Mouse (Mus musculus) C2C12 (cell line): ENCODE results near the gene Cpxm1. TPM values are rescaled to one million over a fixed set of nuclear protein-coding genes. Genes with fewer than 3 reads are reported as not detected.
"Not testable (repeated sequence)": the region's sequence is repeated elsewhere in the genome, so short reads cannot be mapped to it uniquely, and the experiment has no call there.

ENCODE experiments used
- H3K27me3 ChIP-seq: one replicate; pipeline ENCODE4 v1.6.1; 2011; ENCODE audit not compliant: control insufficient read depth, insufficient read depth, insufficient read length
- H3K36me3 ChIP-seq: one replicate; pipeline ENCODE4 v1.6.1; 2011; ENCODE audit not compliant: control insufficient read depth, insufficient read depth
- H3K4me3 ChIP-seq: one replicate; pipeline ENCODE4 v1.5.1; 2011; ENCODE audit warnings: mild to moderate bottlenecking, control low read depth; ENCODE audit not compliant: poor library complexity, insufficient read depth, severe bottlenecking
- H3K79me2 ChIP-seq: one replicate; pipeline ENCODE4 v1.6.1; 2011; ENCODE audit not compliant: control insufficient read depth, insufficient read depth
- H3K79me3 ChIP-seq: one replicate; pipeline ENCODE4 v1.6.1; 2011; ENCODE audit warnings: low read depth, control low read depth
- H3ac ChIP-seq: one replicate; pipeline ENCODE3; 2011; ENCODE audit warnings: low read depth; ENCODE audit not compliant: control insufficient read depth, insufficient read length
- CEBPB ChIP-seq: IDR thresholded peaks from one replicate; pipeline ENCODE4 v1.6.1; 2011; ENCODE audit warnings: low read depth, mild to moderate bottlenecking, control low read depth, moderate library complexity
- CTCF ChIP-seq: IDR thresholded peaks from one replicate; pipeline ENCODE4 v1.5.1; 2011; ENCODE audit not compliant: control insufficient read depth, insufficient read depth, insufficient read length
- FOSL1 ChIP-seq: IDR thresholded peaks from one replicate; pipeline ENCODE4 v1.8.0; 2011; ENCODE audit warnings: mild to moderate bottlenecking, low read length; ENCODE audit not compliant: poor library complexity, insufficient read depth, severe bottlenecking
- MAX ChIP-seq: IDR thresholded peaks from one replicate; pipeline ENCODE4 v1.6.1; 2011; ENCODE audit warnings: mild to moderate bottlenecking, control low read depth
- MYOD1 ChIP-seq: IDR thresholded peaks from one replicate; pipeline ENCODE4 v1.6.1; 2011; ENCODE audit warnings: low read depth; ENCODE audit not compliant: control insufficient read depth, insufficient read length
- MYOG ChIP-seq: IDR thresholded peaks from one replicate; pipeline ENCODE4 v1.6.1; 2011; ENCODE audit not compliant: control insufficient read depth, insufficient read length; ENCODE audit errors: extremely low read depth
- USF1 ChIP-seq: IDR thresholded peaks from one replicate; pipeline ENCODE4 v1.6.1; 2011; ENCODE audit warnings: low read depth, mild to moderate bottlenecking, control low read depth, moderate library complexity
- polyA plus RNA-seq: library from polyadenylated mRNA; unstranded; fragments of >200 nt; fragmentation: generic; extraction: Trizol; gene quantifications from one replicate; pipeline ENCODE4 v1.2.1, GENCODE M21; 2012; ENCODE audit warnings: missing spikeins

The Cpxm1 gene
- polyA plus RNA-seq, 1 experiment = 0.20 TPM

DNA sequence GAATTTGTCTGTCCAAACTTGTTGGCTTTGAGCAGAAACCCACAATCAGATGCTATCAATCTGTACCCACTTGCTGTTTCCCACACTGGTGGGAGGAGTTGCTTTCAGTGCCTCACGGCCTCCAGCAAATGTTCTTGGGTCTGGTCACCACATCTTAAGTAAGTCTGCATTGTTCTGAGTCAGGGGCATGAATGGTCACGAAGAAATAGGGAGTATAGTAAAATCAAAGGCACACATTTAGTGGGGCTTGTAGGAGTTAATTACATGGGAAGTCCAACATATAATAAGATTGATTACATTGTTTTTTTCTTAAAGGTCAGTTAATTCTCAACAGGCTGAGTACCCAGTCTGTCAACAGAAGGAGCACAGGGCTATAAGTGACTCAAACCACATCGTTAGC is 14.2 kb downstream of the Cpxm1 start:
- Histone ChIP-seq H3K27me3 (peaks cover 18% of the 10 kb centered on the region), H3K79me2 (no peaks in the 10 kb centered on the region), H3K79me3 (no peaks in the 10 kb centered on the region), H3K4me3 (no peak overlapping the region), H3ac (no peak overlapping the region), H3K36me3 (no peaks in the 10 kb centered on the region)
- TF ChIP-seq MYOG (no peak), FOSL1 (no peak), CEBPB (no peak), MYOD1 (no peak), MAX (no peak), USF1 (no peak), CTCF (no peak)

GRCm38 (mm10) chr2:130374951-130375350 is 22.4 kb downstream of the Cpxm1 start:
- Histone ChIP-seq H3K4me3 (no peak overlapping the region), H3K79me2 (no peaks in the 10 kb centered on the region), H3K79me3 (no peaks in the 10 kb centered on the region), H3K36me3 (no peaks in the 10 kb centered on the region), H3ac (no peak overlapping the region), H3K27me3 (peaks cover 31% of the 10 kb centered on the region)
- no peak for TF ChIP-seq MYOD1
- TF ChIP-seq USF1 = no peak
- TF ChIP-seq MYOG = no peak
- TF ChIP-seq FOSL1 = no peak
- no peak for TF ChIP-seq CTCF
- TF ChIP-seq CEBPB = no peak
- TF ChIP-seq MAX = no peak

DNA sequence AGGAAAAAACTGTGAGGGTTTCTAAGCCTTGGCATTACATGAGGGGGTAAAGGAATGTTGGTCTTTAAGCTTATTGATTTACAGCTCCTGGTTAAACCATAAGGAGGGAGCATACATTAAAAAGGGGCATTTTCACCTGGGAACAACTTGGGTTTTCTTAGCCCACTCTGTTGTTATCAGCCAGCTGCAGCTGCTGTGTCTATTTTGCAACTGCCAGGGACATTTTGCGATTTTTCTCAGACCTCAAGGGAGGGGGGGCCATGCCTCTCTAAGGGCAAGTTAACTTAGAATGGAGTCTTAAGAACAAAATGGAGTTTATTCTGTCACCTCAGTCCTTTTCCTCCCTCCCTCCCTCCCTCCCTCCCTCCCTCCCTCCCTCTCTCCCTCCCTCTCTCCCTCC is 24.3 kb downstream of the Cpxm1 start:
- not testable (repeated sequence) for H3K79me2 ChIP-seq, H3K4me3 ChIP-seq, H3K36me3 ChIP-seq, H3ac ChIP-seq, H3K79me3 ChIP-seq
- peaks cover 40% of the 10 kb centered on the region for H3K27me3 ChIP-seq

DNA sequence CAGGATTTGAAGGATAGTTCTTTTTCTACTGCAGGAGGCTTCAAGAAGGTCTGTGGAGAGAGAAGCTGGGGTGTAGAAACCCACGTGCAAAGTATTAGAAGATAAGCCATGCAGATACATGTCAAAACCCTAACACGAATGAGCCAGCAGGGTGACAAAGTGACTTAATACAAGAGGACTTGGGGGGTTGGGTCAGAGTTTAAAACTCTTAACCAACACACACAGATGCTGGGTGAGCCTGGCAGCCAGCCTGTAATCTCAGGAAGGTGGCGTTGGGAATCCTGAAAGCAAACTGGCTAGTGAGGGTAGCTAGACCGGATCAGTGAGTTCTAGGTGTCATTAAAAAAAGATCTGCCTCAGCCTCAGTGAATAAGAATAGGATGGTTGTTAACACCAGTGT is 30.0 kb downstream of the Cpxm1 start:
- H3K36me3 ChIP-seq = no peaks in the 10 kb centered on the region
- no peak overlapping the region for H3ac ChIP-seq
- peaks cover 58% of the 10 kb centered on the region for H3K27me3 ChIP-seq
- no peak overlapping the region for H3K4me3 ChIP-seq
- TF ChIP-seq CEBPB (no peak), MYOG (no peak), CTCF (no peak), MAX (no peak), MYOD1 (no peak), USF1 (no peak), FOSL1 (no peak)
- H3K79me2 ChIP-seq = no peaks in the 10 kb centered on the region
- no peaks in the 10 kb centered on the region for H3K79me3 ChIP-seq

GRCm38 (mm10) chr2:130365211-130366094 is 31.9 kb downstream of the Cpxm1 start:
- Histone ChIP-seq H3K4me3 (no peak overlapping the region), H3K36me3 (no peaks in the 10 kb centered on the region), H3K79me3 (no peaks in the 10 kb centered on the region), H3K27me3 (peaks cover 72% of the 10 kb centered on the region), H3ac (no peak overlapping the region), H3K79me2 (no peaks in the 10 kb centered on the region)
- TF ChIP-seq MAX (no peak), CTCF (no peak), CEBPB (no peak), MYOG (no peak), MYOD1 (no peak), FOSL1 (no peak), USF1 (peak; percentile 65)
